Mouse (Mus musculus): ENCODE results near the gene Cytip.

Gene Cytip

DNA sequence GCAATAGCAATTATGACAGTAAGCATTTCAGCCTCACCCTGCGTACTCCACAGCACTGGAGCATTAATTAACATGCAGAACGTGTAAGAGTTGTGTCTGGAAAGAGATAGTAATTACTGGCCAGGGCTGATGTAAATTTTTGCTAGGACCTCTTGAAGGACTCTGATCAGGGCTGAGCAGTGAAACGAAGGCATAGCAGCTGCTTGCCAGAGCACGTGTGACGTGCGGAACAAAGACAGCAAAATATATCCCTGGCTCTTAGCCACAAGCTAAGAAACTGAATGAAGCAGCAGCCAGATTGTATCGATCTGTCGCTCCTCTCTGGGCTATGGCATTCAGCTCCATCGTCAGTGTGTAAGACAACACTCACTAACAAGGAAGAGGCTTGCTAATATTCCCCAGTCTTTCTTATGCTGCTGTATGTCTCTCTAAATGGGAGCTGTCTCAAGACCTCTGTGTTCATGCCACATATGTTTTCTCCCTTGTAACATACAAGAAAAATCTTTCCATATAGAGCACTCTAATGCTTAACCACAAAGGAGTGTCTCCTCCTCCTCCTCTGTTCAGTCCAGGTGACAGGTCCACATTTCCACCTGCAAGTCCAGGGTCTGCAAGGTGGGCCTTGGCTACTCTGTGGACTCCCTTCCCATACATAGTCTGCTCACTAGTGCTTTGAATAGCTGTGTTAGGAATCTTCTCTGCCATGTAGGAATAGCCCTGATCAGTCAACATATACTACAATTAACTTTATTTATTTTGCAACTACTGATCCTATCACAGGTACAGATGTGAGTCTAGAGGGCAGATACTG, 20.7 kb downstream of the Cytip start:
- DNase-seq (ENCODE audit: low read depth, low spot score) = no peak
- H3K27me3 ChIP-seq (ENCODE audit: control insufficient read depth, insufficient read depth, low read length, poor library complexity, severe bottlenecking) = no peaks in the 10 kb centered on the region
- H3K36me3 ChIP-seq (ENCODE audit: control insufficient read depth, insufficient read depth, low read length, poor library complexity, severe bottlenecking) = no peaks in the 10 kb centered on the region

DNA sequence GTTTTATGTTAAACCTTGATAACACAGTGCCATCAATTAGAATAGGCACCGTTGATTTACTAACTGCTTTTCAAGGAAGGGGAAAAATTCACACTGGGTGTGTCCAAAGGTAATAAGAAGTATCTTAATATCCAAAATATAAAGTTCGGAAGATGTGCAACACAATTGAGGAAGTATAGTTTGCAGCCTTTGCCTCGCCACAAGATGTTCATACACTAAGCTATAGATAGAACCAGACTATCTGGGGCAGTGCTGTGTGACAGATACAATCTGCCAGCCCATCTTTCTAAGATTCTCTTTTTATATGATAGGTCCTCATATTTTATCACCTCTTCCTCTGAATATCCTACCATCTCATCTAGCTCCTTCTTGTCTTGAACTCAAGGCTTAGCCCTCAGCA, 22.4 kb downstream of the Cytip start:
- peak; percentile 38 for DNase-seq (ENCODE audit: low read depth, low spot score)
- Histone ChIP-seq H3K36me3 (ENCODE audit: control insufficient read depth, insufficient read depth, low read length, poor library complexity, severe bottlenecking) (no peaks in the 10 kb centered on the region), H3K27me3 (ENCODE audit: control insufficient read depth, insufficient read depth, low read length, poor library complexity, severe bottlenecking) (no peaks in the 10 kb centered on the region)

DNA sequence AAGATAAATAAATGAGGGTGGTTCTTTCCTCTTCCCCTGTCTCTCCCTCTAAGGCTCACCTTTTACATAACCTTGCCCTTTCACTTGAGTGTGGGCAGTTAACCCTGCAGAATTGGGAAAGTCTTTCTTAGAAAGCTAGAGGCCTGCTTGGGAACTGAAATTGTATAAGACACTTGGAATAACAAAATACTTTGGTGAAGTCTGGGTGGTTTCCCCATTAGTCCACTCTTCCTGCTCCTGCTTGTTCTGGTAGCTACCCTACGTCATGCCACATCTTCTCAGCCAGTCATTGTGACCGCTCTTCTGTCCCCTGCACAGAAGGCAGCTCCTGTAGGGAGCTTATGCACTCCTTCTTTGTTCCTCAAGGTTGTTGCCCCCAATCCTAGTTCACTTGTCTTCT, 26.2 kb downstream of the Cytip start:
- no peaks in the 10 kb centered on the region for H3K36me3 ChIP-seq (ENCODE audit: control insufficient read depth, insufficient read depth, low read length, poor library complexity, severe bottlenecking)
- DNase-seq (ENCODE audit: low read depth, low spot score) = no peak

DNA sequence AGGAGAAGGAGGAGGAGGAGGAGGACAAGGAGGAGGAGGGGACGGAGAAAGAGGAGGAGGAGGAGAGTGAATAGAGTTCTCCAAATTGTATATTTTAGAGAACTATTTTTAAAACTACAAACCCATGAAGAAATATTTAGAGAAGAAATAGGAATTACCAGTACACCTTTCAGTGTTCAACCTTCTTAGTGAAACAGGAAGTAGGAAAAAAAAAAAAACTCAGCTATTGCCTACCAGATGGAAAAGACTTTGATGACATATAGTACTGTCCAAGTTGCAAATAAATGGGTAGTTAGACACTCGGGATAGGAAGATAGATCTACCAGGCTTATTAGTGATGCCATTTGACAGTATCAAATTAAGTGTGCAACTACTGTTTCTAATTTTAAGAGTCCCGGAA, 27.7 kb downstream of the Cytip start:
- no peaks in the 10 kb centered on the region for H3K27me3 ChIP-seq (ENCODE audit: control insufficient read depth, insufficient read depth, low read length, poor library complexity, severe bottlenecking)
- no peak for DNase-seq (ENCODE audit: low read depth, low spot score)
- H3K36me3 ChIP-seq (ENCODE audit: control insufficient read depth, insufficient read depth, low read length, poor library complexity, severe bottlenecking) = no peaks in the 10 kb centered on the region

More for the DNA sequence above, 26.2 kb downstream of the Cytip start:
- no peaks in the 10 kb centered on the region for H3K27me3 ChIP-seq (ENCODE audit: control insufficient read depth, insufficient read depth, low read length, poor library complexity, severe bottlenecking)

DNA sequence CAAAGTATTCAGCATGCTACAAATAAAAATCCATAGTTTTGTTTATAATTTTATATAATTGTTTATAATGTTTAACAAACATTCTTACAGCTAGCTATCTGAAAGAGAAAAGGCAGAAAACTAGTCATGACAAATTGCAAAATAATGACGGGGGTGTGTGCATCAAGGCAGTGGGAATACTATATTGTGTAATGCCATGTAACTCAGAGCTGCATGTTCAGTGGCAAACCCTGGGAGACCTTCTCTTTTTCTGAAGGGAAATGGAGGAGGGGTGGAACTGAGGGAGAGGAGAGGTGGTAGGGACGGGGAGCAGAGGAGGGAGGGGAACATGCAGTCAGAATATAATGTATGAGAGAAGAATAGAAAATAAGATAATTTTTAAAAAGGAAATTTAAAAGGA, 28.6 kb downstream of the Cytip start:
- Histone ChIP-seq H3K36me3 (ENCODE audit: control insufficient read depth, insufficient read depth, low read length, poor library complexity, severe bottlenecking) (no peaks in the 10 kb centered on the region), H3K27me3 (ENCODE audit: control insufficient read depth, insufficient read depth, low read length, poor library complexity, severe bottlenecking) (no peaks in the 10 kb centered on the region)
- no peak for DNase-seq (ENCODE audit: low read depth, low spot score)

DNA sequence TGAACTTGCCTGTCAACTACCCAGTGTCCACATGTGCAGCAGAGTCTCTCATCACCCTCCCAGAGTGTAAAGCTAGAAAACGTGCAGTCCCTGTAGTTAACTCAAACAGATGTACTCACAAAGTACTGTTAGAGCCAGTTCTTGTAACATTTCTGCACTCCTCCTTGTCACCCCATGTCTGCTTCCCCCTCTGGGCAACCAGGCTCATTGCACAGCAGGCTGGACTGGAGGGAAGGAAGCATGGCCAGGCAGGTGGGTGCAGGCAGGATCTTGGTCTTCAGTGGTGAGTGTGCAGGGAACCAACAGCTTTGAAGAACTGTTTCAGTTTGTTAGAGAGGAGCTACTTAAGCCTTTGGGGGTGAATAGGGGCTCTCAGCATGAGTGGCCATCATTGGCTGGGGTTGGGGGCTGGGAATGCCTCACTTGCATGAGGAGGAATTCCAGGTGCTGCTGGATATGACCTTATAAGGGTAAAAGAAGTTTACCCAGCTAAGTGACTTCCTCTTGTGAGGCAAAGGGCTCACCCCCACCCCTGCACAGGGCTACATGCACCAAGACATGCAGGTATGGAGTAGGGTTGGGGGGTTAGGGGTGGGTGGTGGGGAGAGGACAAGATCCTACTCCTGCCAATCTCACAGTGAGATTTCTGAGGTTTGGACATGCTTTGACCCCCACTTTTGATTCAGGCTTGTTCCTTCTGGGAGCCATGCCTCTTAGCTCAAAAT, 31.7 kb downstream of the Cytip start:
- no peaks in the 10 kb centered on the region for H3K36me3 ChIP-seq (ENCODE audit: control insufficient read depth, insufficient read depth, low read length, poor library complexity, severe bottlenecking)
- no peaks in the 10 kb centered on the region for H3K27me3 ChIP-seq (ENCODE audit: control insufficient read depth, insufficient read depth, low read length, poor library complexity, severe bottlenecking)
- peak; percentile 58 for DNase-seq (ENCODE audit: low read depth, low spot score)

DNA sequence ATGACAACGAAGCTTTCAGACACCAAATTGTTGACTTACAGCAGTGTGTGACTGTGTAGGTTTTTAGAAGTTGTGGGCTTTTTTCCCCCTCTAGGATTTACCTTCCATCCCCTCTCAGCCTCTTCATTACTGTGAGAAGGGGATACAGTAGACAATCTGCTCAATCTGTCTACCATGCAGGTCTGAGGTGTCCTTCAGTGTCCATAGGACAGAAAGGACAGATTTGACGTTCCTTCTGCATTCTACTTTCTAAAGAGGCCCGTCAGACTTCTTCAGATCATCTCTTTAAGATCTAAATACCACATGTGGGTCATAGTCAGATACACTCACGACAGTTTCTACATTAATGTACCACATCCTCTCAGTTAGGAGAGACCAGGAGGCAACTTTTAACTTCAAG, 33.5 kb downstream of the Cytip start:
- no peak for DNase-seq (ENCODE audit: low read depth, low spot score)
- Histone ChIP-seq H3K36me3 (ENCODE audit: control insufficient read depth, insufficient read depth, low read length, poor library complexity, severe bottlenecking) (no peaks in the 10 kb centered on the region), H3K27me3 (ENCODE audit: control insufficient read depth, insufficient read depth, low read length, poor library complexity, severe bottlenecking) (no peaks in the 10 kb centered on the region)

DNA sequence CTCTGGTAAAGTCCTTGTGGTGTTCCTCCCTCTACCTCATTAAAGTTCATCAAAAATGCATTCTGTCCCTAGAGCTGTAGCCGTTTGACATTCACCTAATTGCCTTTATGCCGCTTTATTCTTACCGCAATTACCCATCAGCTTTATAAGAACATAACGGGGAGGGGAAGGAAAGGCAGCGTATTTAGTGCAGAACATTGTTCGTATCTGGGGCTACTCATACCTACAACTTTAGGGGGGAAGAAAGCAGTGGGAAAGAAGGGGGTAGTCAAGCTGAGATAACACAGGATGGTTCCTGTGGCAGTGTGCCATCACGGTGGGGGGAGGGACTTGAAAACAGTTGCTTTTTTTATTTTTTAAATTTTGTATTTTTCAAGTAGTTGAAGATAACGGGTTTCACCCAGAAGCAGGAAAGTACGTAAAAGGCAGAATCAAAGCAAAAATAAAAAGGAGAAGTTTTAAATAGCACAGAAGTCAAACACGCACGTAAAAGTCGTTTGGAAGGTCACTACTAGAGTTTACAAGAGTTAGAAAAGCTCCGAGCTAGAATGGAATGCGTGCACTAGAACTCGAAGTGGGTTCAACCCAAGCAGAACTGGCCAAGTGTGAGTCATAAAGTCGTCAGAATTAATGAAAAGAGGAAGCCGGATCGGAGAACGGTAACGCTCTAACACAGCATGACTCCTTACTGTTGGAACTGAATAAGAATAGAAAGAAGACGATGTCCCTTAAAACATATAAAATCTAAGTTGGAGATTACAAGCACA, 34.6 kb downstream of the Cytip start:
- H3K36me3 ChIP-seq (ENCODE audit: control insufficient read depth, insufficient read depth, low read length, poor library complexity, severe bottlenecking) = no peaks in the 10 kb centered on the region
- peak; percentile 89 for DNase-seq (ENCODE audit: low read depth, low spot score)
- H3K27me3 ChIP-seq (ENCODE audit: control insufficient read depth, insufficient read depth, low read length, poor library complexity, severe bottlenecking) = no peaks in the 10 kb centered on the region

DNA sequence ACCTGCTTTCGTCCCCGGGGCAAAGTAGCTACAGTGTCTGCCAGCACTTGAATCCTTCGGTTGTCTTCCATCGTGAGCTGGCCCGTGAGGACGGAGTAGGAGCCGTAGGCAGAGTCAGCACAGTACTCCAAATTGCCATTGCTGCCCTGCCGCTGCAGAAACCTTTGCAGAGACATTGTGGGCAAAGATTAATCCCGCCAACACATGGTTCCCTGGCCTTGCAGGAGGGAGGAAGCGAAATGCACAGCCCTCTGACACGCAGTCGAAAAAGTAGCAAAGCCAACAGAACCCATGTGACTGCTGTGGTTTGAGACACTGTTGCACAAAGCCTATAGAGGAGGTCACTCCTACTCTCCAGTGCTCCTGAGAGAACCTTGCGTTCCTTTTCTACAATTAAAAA, 35.5 kb downstream of the Cytip start:
- H3K27me3 ChIP-seq (ENCODE audit: control insufficient read depth, insufficient read depth, low read length, poor library complexity, severe bottlenecking) = no peaks in the 10 kb centered on the region
- DNase-seq (ENCODE audit: low read depth, low spot score) = peak; percentile 82

DNA sequence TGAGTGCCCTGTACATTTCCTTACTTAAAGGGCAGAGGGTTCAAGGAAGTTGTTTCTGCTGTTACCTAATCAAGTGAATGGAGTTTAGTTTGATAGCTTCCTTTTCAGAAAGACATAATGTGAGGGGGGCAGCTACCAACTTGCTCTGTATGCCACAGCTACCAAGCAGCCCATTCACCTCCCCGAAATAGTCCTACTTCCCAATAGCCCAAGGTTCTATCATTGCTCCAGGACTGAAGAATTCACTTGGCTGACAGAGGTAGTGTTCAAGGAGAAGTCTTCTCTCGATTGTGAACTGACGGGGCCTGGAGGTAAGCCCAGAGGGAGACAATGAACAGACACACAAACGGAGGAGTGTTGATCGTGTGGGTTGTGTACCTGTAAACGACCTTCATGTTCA, 36.2 kb downstream of the Cytip start:
- peak; percentile 62 for DNase-seq (ENCODE audit: low read depth, low spot score)
- no peaks in the 10 kb centered on the region for H3K27me3 ChIP-seq (ENCODE audit: control insufficient read depth, insufficient read depth, low read length, poor library complexity, severe bottlenecking)
- H3K36me3 ChIP-seq (ENCODE audit: control insufficient read depth, insufficient read depth, low read length, poor library complexity, severe bottlenecking) = no peaks in the 10 kb centered on the region

More for the DNA sequence above, 35.5 kb downstream of the Cytip start:
- H3K36me3 ChIP-seq (ENCODE audit: control insufficient read depth, insufficient read depth, low read length, poor library complexity, severe bottlenecking) = no peaks in the 10 kb centered on the region

DNA sequence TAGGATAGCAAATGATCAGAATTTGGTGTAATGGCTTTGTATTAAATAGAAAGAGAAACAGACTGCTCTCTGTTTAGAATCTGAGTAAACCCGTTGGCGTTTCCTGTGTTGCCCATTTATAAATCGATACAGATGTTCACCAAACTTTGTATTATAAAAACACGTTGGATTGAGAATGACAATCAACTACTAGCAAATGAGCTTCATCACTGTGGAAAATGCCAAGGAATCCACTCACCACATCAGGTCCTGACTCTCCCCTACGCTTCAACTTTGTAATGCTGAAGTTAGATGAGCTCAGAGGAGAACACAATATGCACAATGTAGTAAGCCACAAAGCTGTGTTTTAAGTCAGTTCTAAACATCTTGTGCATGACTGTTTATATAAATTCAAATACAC, 36.8 kb downstream of the Cytip start:
- no peaks in the 10 kb centered on the region for H3K36me3 ChIP-seq (ENCODE audit: control insufficient read depth, insufficient read depth, low read length, poor library complexity, severe bottlenecking)
- DNase-seq (ENCODE audit: low read depth, low spot score) = peak; percentile 43
- H3K27me3 ChIP-seq (ENCODE audit: control insufficient read depth, insufficient read depth, low read length, poor library complexity, severe bottlenecking) = no peaks in the 10 kb centered on the region

DNA sequence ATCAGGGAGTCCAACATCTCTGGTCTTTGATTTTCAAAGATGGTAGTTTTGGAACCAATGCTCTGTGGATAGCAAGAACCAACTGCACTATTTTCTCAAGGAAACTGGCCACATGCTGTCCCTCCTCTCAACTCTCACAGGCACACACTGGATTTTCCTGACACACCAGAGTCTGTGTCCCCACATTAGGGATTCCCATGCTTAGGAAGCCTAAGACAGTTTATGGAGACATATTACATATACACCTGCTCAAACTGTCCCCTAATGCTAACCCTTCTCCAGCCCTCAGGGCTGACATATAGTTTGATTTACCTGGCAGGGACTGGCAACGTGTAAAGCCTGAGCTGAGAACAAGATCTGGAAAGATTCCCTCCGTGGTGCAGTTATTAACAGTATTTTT, 37.2 kb downstream of the Cytip start:
- Histone ChIP-seq H3K36me3 (ENCODE audit: control insufficient read depth, insufficient read depth, low read length, poor library complexity, severe bottlenecking) (no peaks in the 10 kb centered on the region), H3K27me3 (ENCODE audit: control insufficient read depth, insufficient read depth, low read length, poor library complexity, severe bottlenecking) (no peaks in the 10 kb centered on the region)
- DNase-seq (ENCODE audit: low read depth, low spot score) = peak; percentile 56

DNA sequence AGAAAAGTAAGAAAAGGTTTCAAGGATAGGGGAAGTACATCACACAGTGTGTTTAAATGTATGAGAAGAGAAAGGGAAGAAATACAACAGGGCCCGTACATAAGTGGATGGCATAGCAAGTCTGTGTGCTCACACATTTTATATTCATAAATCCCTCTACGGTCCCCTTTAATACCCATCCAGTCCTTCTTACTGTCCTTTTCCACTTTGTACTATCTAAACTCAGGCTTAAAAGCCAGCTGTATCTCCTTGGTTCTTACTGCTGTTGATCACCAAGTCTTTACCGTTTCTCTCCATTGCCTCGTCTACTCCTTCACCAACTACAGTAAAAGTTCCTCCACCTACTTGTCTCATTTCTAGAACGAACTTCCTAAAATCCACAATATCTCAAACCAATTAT, 37.9 kb downstream of the Cytip start:
- Histone ChIP-seq H3K27me3 (ENCODE audit: control insufficient read depth, insufficient read depth, low read length, poor library complexity, severe bottlenecking) (no peaks in the 10 kb centered on the region), H3K36me3 (ENCODE audit: control insufficient read depth, insufficient read depth, low read length, poor library complexity, severe bottlenecking) (0 out of 2 replicates have a peak, but pooled peaks cover 1% of the 10 kb centered on the region)
- DNase-seq (ENCODE audit: low read depth, low spot score) = peak; percentile 68

DNA sequence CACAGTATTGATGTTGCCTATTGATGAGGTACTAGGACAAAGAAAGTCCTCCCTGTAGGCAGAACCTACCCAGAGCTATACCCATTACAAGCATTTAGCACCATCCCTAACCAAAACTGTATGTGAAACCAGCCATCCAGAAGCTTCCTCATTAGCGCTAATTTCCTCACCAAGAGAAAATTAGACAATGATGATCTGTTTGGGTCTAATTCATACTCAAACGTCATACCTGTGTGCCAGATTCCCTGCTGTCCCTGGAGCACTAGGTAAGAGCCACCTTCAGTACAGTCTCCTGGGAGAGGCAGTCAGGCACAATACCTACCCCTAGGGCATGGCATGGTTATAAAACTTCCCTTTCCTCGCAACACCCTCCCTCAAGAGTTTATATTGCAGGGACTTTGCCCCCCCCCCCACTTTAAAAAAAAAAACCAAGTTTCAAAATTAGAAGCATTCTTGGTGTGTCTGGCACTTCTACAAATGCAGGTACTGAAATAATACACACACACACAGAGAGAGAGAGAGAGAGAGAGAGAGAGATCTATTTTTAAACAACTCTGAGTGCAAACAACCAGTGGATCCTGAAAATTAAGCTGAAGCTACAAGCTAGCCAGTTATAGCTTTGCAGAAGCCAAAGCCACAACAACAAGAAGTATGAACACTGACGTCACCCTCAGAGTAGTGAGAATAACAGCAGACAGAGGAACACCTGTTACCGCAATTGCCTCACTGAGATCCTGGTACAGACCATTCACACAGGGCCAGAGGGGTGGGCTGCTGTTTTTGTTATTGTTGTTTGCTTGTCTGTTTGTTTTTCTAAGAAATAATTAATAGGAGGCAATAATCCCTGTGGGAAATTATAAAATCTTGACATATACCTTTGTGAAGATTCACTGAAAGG, 38.6 kb downstream of the Cytip start:
- Histone ChIP-seq H3K27me3 (ENCODE audit: control insufficient read depth, insufficient read depth, low read length, poor library complexity, severe bottlenecking) (no peaks in the 10 kb centered on the region), H3K36me3 (ENCODE audit: control insufficient read depth, insufficient read depth, low read length, poor library complexity, severe bottlenecking) (0 out of 2 replicates have a peak, but pooled peaks cover 1% of the 10 kb centered on the region)
- peak; percentile 95 for DNase-seq (ENCODE audit: low read depth, low spot score)
